Mouse (Mus musculus): ENCODE data around the gene L3mbtl2.
A peak's percentile ranks its signal among the peaks of the same experiment; 100 is the strongest.
"Not testable (repeated sequence)": the region's sequence is repeated elsewhere in the genome, so short reads cannot be mapped to it uniquely, and the experiment has no call there.

L3mbtl2 gene

DNA sequence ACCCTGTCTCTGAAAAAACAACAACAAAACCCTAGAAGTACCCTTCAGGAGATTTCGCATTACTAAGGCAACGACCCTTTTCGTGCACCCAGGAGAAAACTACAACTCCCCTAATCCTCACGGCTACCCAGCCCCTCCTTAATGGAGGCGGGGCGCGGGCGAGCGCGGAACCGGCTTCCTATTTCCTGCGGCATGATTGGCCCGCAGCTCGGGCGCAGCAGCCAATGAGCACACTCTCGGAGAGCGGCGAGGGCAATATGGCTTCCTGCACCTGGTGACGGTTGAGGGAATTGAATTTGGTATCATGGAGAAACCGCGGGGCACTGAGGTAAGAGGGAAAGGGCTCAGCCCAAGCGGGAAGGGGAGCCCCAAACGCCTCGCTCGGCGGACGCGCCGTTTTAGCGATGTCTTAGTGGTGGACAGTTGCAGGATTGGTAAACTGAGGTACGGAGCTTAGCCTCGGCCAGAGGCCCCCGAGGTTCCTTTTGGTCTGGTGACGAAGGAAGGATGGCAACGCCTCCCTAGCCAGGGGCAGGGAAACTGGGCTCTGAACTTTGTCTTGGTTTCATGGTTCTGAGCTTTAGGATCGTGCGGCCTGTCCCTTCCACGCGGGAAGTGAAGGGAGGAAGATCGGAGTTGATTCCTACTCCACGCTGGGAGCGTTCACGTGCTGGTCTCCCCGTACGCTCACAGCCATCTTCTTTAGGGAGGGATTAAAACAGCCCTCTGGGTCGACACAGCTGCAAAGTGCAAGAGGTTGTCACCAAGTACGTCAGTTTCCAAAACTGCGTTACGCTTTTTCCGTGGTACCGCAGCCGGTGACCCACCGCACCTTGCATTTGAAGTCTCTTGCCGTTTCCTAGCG lies at the start of gene L3mbtl2:
L3mbtl2 (plus strand) TSS at position 193 of the 865 bp plus-strand sequence.
- peak; percentile 89 for DNase-seq (ENCODE audit: extremely low spot score, low spot score)

DNA sequence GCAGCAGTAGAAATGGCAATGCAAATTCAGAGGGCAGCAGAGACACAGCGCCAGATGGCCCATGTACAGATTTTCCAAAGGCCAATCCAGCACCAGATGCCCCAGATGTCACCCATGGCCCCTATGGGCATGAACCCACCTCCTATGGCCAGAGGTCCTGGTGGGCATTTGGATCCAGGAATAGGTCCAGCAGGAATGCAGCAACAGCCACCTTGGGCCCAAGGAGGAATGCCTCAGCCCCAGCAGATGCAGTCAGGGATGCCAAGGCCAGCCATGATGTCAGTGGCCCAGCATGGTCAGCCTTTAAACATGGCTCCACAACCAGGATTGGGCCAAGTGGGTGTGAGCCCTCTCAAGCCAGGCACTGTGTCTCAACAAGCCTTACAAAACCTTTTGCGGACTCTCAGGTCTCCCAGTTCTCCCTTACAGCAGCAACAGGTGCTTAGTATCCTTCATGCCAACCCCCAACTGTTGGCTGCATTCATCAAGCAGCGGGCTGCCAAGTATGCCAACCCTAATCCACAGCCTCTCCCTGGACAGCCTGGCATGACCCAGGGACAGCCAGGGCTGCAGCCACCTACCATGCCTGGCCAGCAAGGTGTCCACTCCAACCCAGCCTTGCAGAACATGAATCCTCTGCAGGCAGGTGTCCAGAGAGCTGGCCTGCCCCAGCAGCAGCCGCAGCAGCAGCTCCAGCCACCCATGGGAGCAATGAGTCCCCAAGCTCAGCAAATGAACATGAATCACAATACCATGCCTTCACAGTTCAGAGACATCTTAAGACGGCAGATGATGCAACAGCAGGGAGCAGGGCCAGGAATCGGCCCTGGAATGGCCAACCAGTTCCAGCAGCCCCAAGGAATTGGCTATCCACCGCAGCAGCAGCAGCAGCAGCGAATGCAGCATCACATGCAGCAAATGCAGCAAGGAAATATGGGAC lies 13.9 kb upstream of the L3mbtl2 start:
- DNase-seq (ENCODE audit: extremely low spot score, low spot score): no peak

GRCm38 (mm10) chr15:81650636-81651035 lies 13.1 kb upstream of the L3mbtl2 start:
- no peak for DNase-seq (ENCODE audit: extremely low spot score, low spot score)

- DNase-seq (ENCODE audit: extremely low spot score, low spot score): no peak
These were observed 2.0 kb upstream of the L3mbtl2 start for GRCm38 (mm10) chr15:81661701-81662100.

DNA sequence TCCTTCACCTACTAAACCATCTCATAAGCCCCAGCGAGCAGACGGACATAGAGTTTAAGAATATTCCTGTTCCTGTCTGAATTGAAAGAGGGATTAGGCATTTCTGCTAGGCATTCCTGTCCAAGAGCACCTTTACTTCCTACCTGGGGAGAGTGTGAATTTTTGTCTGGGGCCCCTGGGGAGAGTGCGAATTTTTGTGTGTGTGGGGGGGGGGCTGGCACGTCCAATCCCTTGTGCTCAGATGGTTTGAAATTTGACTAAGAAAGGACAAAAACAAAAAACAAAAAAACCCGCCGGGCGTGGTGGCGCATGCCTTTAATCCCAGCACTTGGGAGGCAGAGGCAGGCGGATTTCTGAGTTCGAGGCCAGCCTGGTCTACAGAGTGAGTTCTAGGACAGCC lies 408 bp upstream of the L3mbtl2 start:
- no peak for DNase-seq (ENCODE audit: extremely low spot score, low spot score)

- no peak for DNase-seq (ENCODE audit: extremely low spot score, low spot score)
These were observed 3.3 kb downstream of the L3mbtl2 start for GRCm38 (mm10) chr15:81666957-81667356.

GRCm38 (mm10) chr15:81670231-81670640 lies 6.5 kb downstream of the L3mbtl2 start:
- peak; percentile 37 for DNase-seq (ENCODE audit: extremely low spot score, low spot score)

DNA sequence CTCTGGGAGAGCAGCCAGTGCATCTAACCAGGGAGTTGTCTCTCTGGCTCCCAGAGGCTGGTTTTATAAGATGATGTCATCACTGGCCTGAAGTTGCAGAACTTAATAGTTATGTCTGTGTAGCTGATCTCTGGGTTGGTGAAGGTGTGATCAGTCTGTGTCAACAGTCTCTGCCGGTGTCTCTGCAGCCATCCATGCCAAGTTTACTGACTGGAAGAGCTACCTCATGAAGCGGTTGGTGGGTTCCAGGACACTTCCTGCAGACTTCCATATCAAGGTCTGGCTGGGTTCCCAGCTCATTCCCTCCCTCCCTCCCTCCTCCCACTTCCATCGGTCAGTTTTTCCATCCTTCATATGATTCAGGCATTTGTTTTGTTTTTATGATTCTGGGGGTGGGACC lies 12.9 kb downstream of the L3mbtl2 start:
- no peak for DNase-seq (ENCODE audit: extremely low spot score, low spot score)

DNA sequence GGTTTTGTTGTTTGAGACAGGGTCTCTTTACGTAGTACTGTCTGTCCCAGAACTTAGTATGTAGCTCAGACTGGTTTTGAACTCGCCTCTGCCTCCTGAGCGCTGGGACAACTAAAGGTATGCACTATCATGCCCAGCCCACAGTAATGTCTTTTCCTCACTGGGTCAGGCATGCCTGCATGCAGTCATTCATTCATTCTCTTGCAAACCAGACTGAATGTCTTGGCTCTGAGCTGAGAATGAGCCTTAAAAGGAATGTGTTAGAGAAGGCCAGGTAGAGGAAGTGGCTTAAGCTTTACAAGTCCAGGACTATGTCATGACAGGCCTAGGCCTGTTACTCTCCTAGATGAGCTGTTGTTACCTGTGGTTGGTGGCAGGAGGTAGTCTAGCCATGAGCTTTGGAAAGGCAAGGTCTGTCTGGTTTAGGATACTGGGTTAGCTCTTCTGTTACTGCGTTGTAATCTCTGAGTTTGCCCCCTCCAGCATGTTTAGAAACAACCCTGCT lies 16.7 kb downstream of the L3mbtl2 start:
- DNase-seq (ENCODE audit: extremely low spot score, low spot score): no peak

GRCm38 (mm10) chr15:81693366-81693966 lies 29.8 kb downstream of the L3mbtl2 start:
- peak; percentile 28 for DNase-seq (ENCODE audit: extremely low spot score, low spot score)

GRCm38 (mm10) chr15:81693967-81694881 lies 30.5 kb downstream of the L3mbtl2 start:
- DNase-seq (ENCODE audit: extremely low spot score, low spot score): peak; percentile 90

GRCm38 (mm10) chr15:81694891-81695290 lies 31.2 kb downstream of the L3mbtl2 start:
- no peak for DNase-seq (ENCODE audit: extremely low spot score, low spot score)

DNA sequence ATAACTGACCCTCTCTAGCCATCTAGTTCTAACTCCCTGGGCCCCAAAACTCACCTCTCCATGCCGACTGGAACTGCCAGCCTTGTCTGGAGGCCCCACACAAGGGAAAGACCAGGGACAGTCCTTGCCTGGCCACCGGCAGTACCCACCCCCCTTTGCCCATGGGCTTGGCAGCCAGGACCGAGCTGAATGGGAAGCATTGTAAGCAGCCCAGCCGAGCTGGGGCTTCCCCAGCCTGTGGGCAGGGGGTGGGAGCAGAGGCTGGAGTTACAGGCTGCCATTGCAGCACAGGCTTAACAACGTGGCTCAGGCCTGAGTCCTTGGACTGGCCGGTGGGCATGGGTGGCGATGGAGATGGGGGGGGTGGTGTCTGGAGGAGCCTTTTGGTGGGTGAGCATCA lies 33.5 kb downstream of the L3mbtl2 start, which contains the start of gene Chadl:
Chadl (minus strand) TSS at position 113 of the 400 bp plus-strand sequence.
- no peak for DNase-seq (ENCODE audit: extremely low spot score, low spot score)

DNA sequence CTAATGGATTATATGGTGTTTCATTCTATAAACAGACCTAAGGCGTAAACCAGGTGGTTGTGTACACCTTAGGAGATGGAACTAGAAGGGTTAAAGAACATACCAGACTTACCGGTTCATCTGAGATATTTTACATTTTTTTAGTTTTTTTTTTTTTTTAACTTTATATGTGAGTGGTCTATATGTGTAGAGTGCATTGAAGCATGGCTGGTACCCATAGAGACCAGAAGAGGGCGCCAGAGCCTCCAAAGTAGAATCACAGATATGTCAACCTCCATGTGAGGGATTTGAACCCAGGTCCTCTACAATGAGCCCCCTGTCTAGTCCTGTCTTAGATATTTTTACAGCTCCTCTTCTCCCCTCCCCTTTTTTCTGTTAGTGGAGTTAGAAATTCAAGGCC lies 34.2 kb downstream of the L3mbtl2 start:
- no peak for DNase-seq (ENCODE audit: extremely low spot score, low spot score)

- DNase-seq (ENCODE audit: extremely low spot score, low spot score): no peak
These were observed 34.8 kb downstream of the L3mbtl2 start for GRCm38 (mm10) chr15:81698532-81698931.

DNA sequence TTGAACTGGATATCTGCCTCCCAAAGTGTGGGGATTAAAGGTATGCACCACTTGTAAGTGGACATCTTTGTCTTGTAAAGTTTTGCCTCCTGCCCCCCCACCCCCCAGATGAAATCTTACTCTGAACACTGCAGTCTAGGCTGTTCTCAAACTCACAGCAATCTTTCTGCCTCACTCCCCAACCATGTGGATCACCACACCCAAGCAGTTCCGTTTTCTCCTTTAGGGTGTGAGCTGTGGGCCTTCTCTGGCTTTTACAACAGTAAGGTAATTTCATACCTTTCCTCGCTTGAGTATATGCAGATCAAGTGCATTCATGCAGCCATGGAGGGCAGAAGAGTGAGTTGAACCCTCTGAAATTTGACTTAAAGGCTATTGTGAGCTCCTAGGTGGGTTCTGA lies 36.5 kb downstream of the L3mbtl2 start:
- DNase-seq (ENCODE audit: extremely low spot score, low spot score): no peak

DNA sequence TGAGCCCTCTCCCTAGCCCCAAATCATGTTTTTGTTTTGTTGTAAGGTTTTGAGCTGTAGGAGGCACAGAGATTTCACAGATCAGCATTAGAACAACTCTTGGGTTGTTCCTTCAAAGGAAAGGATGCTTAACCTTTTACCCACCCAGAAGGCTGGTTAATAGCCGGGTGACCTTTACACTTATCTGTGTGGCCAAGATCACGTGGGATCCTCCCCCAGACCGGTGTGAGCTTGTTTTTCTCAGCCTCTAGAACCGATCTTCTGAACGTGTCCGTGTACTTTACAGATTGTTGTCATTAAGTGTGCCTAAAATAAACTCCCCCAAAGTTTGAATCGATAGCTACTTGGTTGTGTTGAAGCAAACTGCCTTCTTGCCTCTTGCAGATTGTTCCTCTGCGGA lies 36.9 kb downstream of the L3mbtl2 start:
- no peak for DNase-seq (ENCODE audit: extremely low spot score, low spot score)

- not testable (repeated sequence) for DNase-seq (ENCODE audit: extremely low spot score, low spot score)
These were observed 37.7 kb downstream of the L3mbtl2 start for GRCm38 (mm10) chr15:81701350-81701749.

- DNase-seq (ENCODE audit: extremely low spot score, low spot score): no peak
These were observed 38.8 kb downstream of the L3mbtl2 start for GRCm38 (mm10) chr15:81702306-81703093.
